Mouse (Mus musculus) lung, postnatal 10 days (tissue): ENCODE results near the gene AI413582.

Experiments used
- DNase-seq: peaks from one replicate; pipeline ENCODE4 v3.0.0; 2021

The AI413582 gene

DNA sequence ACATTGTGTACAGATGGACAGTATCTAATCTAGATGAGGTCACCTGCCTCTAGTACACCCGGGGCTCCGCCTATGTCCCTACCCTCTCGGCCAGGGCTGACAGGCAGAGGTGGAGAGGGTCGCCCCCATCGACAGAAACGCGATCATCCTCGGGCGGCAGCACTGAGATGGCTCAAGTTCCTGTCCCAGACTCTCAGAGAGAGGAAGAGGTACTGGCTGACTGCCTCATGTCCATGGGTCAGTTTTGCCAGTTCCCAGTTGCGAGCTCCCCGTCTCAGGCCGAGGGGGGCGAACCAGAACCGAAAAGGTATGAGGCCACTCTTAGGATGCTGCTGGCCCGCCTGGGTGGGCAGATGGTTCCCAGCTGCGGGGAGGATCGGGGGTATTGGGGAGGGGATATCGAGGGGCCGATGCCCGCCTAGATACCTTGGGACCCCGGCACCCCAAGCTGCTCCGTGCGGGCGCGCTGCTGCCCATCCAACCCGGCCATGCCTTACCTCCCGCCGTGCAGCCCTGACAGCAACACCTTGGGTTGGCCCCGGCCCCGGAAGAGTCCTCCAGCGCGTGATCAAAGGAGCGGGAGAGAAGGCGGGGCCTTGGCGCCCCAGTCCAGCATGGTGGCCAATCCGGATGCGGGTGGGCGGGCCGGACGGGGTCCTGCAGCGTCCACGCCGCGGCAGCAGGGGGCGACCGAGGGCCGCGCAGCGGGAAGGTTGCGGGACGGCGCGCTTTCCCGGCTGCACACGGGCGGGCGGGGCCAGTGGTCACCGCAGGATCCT, at the start of gene AI413582:
TSS of gene AI413582 (minus strand) at position 594 of the 779 bp plus-strand sequence.
- DNase-seq, result peak; percentile 97

GRCm38 (mm10) chr17:27613016-27613415, 47.5 kb upstream of the AI413582 start:
- no peak for DNase-seq

DNA sequence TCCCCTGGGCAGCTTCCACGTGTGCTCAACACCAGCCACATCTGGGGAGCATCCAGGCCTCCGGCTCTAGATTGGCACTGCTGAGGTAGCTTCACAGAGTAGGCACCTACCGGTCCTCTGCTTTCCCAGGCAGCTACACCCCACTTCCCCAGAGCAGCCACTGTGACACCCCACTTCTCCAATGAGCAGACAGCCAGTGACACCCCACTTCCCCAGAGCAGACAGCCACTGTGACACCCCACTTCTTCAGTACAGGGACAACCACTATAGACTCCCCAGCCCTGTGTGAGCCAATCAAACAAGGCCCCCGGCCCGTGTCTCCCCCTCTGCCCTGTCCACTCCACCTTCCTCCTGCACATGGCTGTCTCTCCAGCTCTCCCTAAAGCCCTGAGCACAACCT, 46.4 kb upstream of the AI413582 start:
- no peak for DNase-seq

DNA sequence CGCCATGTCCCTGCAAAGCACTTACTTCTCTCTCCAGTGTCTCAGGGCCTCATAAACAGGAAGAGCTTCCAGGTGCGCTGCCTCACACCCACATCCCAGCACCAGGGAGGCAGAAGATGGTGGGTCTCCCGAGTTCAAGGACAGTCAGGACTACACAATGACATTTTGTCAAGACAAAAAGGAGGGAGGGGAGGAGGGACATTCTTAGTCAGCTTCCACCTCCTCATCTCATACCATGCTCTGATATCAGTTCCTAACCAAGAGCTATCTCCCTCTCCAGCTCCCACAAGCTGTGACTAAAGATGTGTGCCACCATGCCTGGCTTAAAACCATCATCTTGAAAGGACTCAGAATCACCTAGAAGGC, 45.9 kb upstream of the AI413582 start:
- DNase-seq, result no peak

GRCm38 (mm10) chr17:27610679-27611518, 45.3 kb upstream of the AI413582 start:
- no peak for DNase-seq

- no peak for DNase-seq
Measured at GRCm38 (mm10) chr17:27609576-27609975, 44.0 kb upstream of the AI413582 start.

DNA sequence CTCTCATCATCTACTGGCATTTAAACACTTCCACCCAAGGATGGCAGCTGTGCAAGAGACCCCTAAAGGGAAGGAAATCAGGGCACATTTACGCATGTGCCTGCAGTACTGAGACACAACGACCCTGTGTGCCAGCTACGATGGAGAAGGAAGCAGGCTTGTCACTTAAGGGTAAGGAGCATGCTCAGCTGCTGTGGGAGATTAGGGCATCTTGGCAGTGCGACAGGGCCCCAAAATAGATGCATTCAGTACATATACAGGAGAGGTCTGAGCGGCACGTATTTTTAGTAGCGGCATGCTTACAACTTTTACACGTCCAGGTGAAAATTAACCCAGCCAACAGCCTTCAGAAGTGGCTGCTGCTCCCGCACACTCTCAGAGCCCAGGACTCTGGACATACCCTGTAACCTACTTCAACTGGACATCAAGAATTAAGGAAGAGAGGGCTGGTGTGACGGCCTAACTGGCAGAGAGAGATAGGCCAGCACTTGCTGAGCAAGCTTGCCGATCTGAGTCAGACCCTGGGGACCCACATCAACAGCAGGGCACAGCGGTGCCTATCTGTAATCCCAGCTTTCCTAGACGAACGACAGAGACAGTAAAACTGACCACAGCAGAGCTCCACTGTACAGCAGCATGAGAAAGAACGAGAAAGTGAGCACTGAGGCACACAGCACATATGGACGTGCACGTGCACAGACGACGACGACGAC, 38.1 kb upstream of the AI413582 start:
- no peak for DNase-seq

DNA sequence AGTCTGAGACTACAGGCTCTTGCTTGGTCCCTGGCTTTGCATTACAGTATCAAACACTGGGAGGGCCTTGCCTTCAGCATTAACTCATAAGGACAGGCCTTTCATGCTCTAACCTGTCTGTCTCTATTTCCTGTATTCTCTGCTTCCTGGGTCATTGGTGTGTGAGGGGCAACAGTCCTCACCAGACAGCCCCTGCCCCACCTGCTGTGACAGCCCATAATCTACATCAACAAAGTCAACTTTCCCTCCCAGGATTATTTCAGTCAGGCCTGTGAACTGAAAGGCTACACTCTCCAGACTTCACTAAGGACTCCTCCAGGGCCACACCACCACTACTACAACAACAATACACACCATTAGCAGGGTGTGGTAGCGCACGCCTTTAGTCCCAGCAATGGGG, 37.5 kb upstream of the AI413582 start:
- no peak for DNase-seq

- no peak for DNase-seq
Measured at GRCm38 (mm10) chr17:27600869-27601268, 35.3 kb upstream of the AI413582 start.

GRCm38 (mm10) chr17:27600286-27600685, 34.7 kb upstream of the AI413582 start:
- no peak for DNase-seq

DNA sequence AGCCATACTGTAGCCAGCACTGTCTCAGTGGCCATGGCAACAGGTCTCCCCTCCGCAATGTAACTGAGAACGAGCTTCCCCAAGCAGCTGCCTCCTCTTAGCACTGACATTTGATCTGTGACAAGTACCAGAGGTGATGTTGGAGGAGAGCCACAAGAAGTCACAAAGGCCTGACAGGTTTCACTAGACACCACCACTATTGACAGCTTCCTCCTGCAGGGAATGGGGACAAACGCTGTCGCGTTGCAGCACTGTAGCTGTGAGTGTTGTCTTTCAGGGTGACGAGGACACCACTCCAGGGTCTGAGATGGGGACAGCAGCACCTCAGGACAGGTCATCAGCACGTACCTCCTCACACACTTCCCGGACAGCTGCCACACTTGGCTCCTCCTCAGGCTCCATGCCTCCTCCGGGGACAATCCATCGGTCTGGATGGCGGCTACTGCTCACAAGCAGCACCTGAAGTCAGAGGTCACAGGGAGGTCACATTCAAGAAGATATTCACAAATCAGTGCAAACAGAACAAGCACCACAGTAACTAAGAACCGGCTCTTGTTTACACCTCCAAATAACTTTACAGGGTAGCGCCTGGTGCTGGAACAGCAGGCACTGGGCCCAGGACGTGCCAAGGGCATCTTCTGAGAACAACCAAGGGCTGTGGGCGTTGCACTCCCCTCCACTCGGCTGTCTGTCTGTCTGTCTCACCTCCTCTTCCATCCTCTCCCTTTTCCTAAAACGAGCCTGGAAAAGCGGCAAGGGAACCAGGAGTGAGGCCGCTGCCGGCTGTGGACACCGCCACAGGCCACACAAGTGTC, 31.0 kb upstream of the AI413582 start:
- DNase-seq, result no peak

DNA sequence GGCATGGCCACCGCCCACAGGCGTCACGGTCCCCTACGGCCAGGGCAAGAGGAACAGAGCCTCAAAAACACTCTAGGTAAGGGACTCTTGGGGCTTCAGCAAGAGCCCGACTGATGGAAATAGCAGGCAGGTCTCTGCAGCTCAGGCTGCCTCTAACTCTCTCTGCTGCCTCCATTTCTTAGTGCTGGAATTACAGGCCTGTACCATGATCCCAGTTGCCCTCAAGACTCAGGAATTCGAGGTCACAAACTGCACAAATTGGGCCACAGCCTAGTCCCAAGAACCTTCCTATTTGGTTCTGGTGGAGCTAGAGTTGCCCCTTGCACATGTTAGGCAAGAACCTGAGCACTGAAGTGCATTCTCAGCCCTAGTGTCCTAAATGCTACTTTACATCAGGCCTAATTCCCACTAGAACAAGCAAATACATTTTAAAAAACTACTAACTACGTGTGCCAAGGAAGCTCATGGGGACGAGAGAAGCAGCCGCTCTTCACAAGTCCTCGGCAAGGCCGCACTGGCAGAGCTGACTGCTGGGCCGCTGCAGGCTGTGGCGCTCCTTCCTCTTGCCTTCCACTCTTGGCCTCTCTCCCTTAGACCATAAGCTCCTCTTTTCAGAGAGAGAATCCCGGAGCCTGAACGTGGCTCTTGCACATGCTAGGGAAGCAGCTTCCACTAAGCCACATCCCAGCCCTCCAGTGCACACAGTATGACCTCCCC, 30.3 kb upstream of the AI413582 start:
- no peak for DNase-seq

GRCm38 (mm10) chr17:27592565-27592910, 27.0 kb upstream of the AI413582 start:
- DNase-seq, result no peak

DNA sequence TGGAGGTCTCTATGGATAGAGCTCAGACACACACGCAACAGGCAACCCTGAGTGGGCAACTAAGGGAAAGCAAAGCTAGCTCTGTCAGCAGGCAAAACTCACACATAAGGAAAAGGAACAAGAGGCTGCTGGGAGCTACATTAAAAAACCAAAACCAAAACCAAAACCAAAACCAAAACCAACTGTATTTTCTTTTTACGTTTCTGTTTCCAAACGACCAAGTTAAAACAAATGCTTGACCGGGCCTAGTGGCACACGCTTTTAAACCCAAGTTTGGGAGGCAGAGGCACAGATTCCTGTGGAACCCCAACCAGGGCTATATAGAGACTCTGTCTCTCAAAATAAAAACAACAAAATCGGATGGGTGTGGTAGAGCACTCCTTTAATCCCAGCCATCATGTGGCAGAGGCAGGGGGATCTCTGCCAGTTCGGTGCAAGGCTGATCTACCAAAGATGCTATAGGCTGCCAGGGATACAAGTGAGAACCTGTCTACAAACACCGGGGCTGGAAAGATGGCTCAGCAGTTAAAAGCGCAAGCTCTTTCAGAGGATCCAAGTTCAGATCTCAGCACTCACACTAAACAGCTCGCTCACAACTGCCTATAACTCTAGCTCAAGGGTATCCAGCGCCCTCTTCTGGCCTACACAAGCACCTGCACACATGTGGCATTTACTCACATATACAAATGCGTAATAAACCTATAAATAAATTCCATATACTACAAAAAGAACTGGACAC, 26.4 kb upstream of the AI413582 start:
- DNase-seq, result no peak

GRCm38 (mm10) chr17:27588231-27588630, 22.7 kb upstream of the AI413582 start:
- DNase-seq, result no peak

DNA sequence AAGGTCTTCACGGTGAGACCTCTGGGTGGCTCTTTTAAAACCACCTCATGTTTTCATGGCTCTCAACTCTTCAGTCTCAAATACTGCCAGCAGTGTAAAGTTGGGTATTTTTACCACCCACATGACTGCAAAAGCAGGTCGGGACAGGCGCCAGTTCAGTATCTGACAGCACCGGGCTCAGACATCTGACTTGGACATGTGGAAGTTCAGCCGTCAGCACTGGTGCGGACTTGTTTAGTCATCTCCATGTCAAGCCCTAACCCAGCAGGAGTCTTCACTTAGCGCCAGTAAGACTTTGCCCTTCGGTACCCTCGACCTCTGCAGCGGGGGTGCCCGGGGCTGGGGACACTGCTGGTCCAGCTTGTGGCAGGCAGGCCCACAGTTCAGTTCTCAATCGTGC, 21.7 kb upstream of the AI413582 start:
- no peak for DNase-seq

DNA sequence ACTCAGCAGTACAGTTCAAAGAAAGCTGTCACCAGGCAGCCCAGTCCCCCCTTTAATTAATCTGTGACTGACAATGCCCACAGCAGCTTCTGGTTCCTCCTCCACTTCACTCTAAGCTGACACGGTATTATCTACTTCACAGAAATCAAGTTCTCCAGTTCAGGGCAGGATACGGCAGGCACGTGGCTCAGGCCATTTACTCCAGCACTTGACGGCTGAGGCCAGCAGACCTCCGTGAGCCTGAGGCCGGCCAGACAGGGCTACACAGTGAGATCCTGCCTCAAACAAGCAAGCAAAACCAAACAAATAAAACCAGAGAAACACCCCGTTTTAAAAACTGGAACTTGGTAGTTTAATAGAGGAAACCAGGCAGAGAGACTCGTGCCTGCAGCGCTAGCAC, 21.1 kb upstream of the AI413582 start:
- no peak for DNase-seq

DNA sequence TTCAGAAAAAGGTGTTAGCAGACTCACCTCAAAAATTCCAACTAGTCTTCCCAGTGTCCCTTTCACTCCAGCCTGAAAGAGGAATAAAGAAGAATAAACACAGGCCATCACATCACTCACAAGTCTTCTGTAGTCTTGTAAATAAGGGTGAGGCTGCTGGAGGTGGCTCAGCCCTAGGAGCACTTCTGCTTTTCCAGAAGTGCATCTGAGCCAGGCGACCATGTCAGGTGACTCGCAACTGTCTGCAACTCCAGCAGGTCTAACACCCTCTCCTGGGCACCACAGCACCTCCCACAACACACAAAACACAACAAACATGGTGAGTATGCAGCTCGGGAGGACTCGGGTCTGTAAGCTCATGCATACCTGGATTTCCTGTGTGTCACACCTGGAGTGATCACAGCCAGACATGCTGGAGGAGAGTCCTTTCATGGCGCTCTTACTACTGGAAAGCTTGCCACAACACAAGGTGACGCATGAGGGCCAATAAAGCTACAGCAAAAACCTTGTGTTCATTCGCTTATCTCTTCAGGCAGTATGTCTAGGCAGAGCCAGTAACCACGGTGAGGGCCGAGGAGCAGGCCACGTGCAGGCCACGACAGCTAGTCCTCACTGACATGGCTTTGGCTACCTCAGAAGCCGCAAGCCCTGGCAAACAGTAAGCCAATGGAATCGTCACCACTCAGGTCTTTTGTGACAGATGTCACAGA, 17.8 kb upstream of the AI413582 start:
- no peak for DNase-seq

GRCm38 (mm10) chr17:27580392-27581068, 15.0 kb upstream of the AI413582 start:
- no peak for DNase-seq

DNA sequence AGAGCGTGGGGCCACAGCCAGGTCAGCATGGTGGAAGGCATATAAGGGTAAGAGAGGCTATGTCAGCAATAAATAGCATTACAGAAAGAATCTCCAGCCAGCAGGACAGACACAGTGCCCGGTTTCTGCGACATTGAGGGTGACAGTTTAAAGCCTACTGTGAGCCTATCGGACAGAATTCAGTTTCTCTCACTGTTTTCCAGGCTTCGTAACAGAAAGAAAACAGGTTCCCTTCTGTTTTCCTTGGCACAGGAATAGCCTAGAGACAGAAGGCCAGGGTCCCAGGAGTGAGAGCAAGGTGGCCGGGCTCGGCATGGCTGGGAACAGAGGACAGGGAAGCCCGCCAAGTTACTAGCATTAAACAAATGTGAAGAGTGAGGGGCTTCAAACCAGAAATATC, 14.3 kb upstream of the AI413582 start:
- no peak for DNase-seq
